Mouse (Mus musculus): ENCODE results near the gene Ctnna3. TPM values are rescaled to one million over a fixed set of nuclear protein-coding genes. Genes with fewer than 3 reads are reported as not detected.

Ctnna3 gene
- polyA plus RNA-seq, 1 experiment from 2014 or later = 1.1 TPM

DNA sequence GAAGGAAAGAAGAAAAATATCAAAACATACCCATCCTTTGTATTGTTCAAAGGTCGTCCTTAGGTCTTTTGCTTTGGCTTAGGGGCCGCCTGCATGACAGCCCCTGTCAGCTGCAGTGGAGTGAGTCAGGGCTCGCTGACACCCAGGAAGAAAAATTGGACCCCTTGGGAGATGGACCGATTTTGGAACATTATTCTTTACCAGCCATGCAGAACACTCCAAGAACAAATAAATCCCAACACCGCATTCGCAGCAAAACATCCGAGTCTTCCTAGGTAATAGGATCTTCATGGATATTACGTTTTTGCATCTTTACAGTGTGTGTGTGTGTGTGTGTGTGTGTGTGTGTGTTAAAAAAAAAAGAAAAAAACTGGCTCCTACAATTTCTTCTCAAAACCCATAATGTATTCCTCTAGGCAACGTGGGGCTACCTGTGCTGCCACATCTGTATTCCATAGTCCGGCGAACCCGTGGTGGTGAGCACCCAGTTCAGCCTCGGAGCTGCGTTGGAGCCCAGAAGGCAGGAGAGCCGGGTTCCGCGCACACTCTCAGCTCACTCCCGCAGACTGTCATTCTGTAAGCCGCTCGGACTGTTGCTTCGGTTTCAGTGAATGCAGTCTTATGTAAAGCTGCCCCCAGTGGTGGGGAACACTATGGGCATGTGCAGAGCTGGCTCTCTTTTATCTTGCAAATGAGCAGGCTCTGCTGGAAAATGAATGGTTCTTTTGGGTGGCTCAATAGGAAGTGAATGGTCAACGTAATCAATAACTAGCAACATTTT, 660.0 kb downstream of the Ctnna3 start, which contains the start of gene Lrrtm3:
TSS of gene Lrrtm3 (minus strand) at position 598 of the 781 bp plus-strand sequence.
- Histone ChIP-seq H3K36me3 (ENCODE audit: control insufficient read depth, insufficient read depth) (no peaks in the 10 kb centered on the region), H3K9me3 (ENCODE audit: control insufficient read depth, low read length) (no peaks in the 10 kb centered on the region), H3K4me2 (ENCODE audit: low read length) (peak within 1 kb of the TSS; percentile 83), H3K4me1 (replicated peaks; ENCODE audit: control insufficient read depth, insufficient read depth, low read length) (peaks cover 35% of the 10 kb centered on the region), H3K27me3 (replicated peaks; ENCODE audit: control insufficient read depth, insufficient read depth, low read length) (0 out of 2 replicates have a peak, but pooled peaks cover 4% of the 10 kb centered on the region), H3K9ac (replicated peaks; ENCODE audit: low read depth, low read length) (peak within 1 kb of the TSS; percentile 65), H3K27ac (ENCODE audit: low read length) (no peak within 1 kb of the TSS), H3K4me3 (replicated peaks; ENCODE audit: low read length) (peak within 1 kb of the TSS; percentile 58)
- under 1% methylated on average over 22 of the region's 22 CpGs for WGBS
- ATAC-seq = peak; percentile 96

GRCm38 (mm10) chr10:64096532-64096931, 666.6 kb downstream of the Ctnna3 start:
- Histone ChIP-seq H3K9me3 (ENCODE audit: control insufficient read depth, low read length) (no peaks in the 10 kb centered on the region), H3K27me3 (replicated peaks; ENCODE audit: control insufficient read depth, insufficient read depth, low read length) (no peaks in the 10 kb centered on the region), H3K9ac (replicated peaks; ENCODE audit: low read depth, low read length) (no peak overlapping the region), H3K4me3 (replicated peaks; ENCODE audit: low read length) (no peak overlapping the region), H3K27ac (ENCODE audit: low read length) (no peak overlapping the region), H3K36me3 (ENCODE audit: control insufficient read depth, insufficient read depth) (no peaks in the 10 kb centered on the region), H3K4me1 (replicated peaks; ENCODE audit: control insufficient read depth, insufficient read depth, low read length) (no peaks in the 10 kb centered on the region), H3K4me2 (ENCODE audit: low read length) (no peak overlapping the region)
- 100% methylated on average over 1 of the region's 1 CpGs for WGBS
- no peak for ATAC-seq

DNA sequence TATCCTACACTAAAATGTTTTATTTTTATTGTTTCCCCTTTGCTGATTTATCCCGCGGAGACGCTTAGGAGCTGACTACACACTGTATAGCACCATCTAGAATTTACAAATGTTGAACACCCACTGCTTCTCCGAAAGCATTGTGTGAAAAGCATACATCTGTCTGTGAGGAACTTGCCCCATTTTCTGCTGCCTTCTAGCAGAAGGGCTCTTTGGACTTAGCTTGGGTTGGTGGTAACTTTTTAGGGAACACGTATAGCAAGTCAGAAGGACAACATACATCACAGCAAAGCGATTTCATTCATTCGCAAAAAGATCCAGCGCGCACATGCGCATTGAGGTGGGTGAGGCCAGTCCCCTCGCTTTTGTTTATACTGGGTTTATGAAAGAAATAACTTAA, 685.3 kb downstream of the Ctnna3 start:
- WGBS = 96% methylated on average over 11 of the region's 11 CpGs
- Histone ChIP-seq H3K27ac (ENCODE audit: low read length) (no peak overlapping the region), H3K9me3 (ENCODE audit: control insufficient read depth, low read length) (no peaks in the 10 kb centered on the region), H3K4me3 (replicated peaks; ENCODE audit: low read length) (no peak overlapping the region), H3K4me1 (replicated peaks; ENCODE audit: control insufficient read depth, insufficient read depth, low read length) (peaks cover 3% of the 10 kb centered on the region), H3K27me3 (replicated peaks; ENCODE audit: control insufficient read depth, insufficient read depth, low read length) (no peaks in the 10 kb centered on the region), H3K9ac (replicated peaks; ENCODE audit: low read depth, low read length) (no peak overlapping the region), H3K4me2 (ENCODE audit: low read length) (no peak overlapping the region), H3K36me3 (ENCODE audit: control insufficient read depth, insufficient read depth) (no peaks in the 10 kb centered on the region)
- ATAC-seq = no peak

DNA sequence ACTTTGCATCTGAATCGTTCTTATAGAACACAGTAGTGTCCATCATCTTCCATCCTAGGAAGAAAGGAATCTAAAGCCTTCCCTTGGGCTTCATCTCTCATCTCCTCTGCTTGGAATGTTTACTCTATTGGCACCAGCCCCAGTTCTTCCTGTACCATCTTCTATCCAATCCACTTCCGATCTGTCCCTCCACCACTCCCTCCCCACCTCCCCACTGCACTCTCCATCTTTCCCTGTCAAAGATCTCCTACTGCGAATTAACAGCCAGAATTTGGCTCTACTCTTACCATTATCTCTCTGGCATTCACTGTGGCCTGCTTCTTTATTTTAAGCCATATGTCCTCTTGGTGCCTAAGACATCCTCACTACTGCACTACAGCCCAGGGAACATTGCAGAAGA, 688.9 kb downstream of the Ctnna3 start:
- no peak overlapping the region for H3K27ac ChIP-seq (ENCODE audit: low read length)
- H3K9ac ChIP-seq (replicated peaks; ENCODE audit: low read depth, low read length) = no peak overlapping the region
- H3K4me2 ChIP-seq (ENCODE audit: low read length) = no peak overlapping the region
- no peak for ATAC-seq
- H3K27me3 ChIP-seq (replicated peaks; ENCODE audit: control insufficient read depth, insufficient read depth, low read length) = no peaks in the 10 kb centered on the region
- H3K36me3 ChIP-seq (ENCODE audit: control insufficient read depth, insufficient read depth) = no peaks in the 10 kb centered on the region
- H3K4me3 ChIP-seq (replicated peaks; ENCODE audit: low read length) = no peak overlapping the region
- no peaks in the 10 kb centered on the region for H3K9me3 ChIP-seq (ENCODE audit: control insufficient read depth, low read length)
- H3K4me1 ChIP-seq (replicated peaks; ENCODE audit: control insufficient read depth, insufficient read depth, low read length) = peaks cover 3% of the 10 kb centered on the region
- 84% methylated on average over 3 of the region's 3 CpGs for WGBS

- H3K4me3 ChIP-seq (replicated peaks; ENCODE audit: low read length) = no peak overlapping the region
Measured at GRCm38 (mm10) chr10:64130397-64131150, 700.7 kb downstream of the Ctnna3 start.

GRCm38 (mm10) chr10:64133461-64133860, 703.6 kb downstream of the Ctnna3 start:
- Histone ChIP-seq H3K27ac (ENCODE audit: low read length) (no peak overlapping the region), H3K36me3 (ENCODE audit: control insufficient read depth, insufficient read depth) (no peaks in the 10 kb centered on the region), H3K9me3 (ENCODE audit: control insufficient read depth, low read length) (no peaks in the 10 kb centered on the region), H3K4me3 (replicated peaks; ENCODE audit: low read length) (no peak overlapping the region), H3K27me3 (replicated peaks; ENCODE audit: control insufficient read depth, insufficient read depth, low read length) (no peaks in the 10 kb centered on the region), H3K4me1 (replicated peaks; ENCODE audit: control insufficient read depth, insufficient read depth, low read length) (peaks cover 7% of the 10 kb centered on the region), H3K4me2 (ENCODE audit: low read length) (no peak overlapping the region), H3K9ac (replicated peaks; ENCODE audit: low read depth, low read length) (no peak overlapping the region)
- 88% methylated on average over 3 of the region's 3 CpGs for WGBS
- ATAC-seq = no peak

More at GRCm38 (mm10) chr10:64130397-64131150, 700.7 kb downstream of the Ctnna3 start:
- peak; percentile 89 for ATAC-seq
- 36% methylated on average over 15 of the region's 15 CpGs for WGBS
- no peak overlapping the region for H3K4me2 ChIP-seq (ENCODE audit: low read length)
- no peaks in the 10 kb centered on the region for H3K36me3 ChIP-seq (ENCODE audit: control insufficient read depth, insufficient read depth)
- H3K27me3 ChIP-seq (replicated peaks; ENCODE audit: control insufficient read depth, insufficient read depth, low read length) = no peaks in the 10 kb centered on the region
- no peak overlapping the region for H3K27ac ChIP-seq (ENCODE audit: low read length)
- H3K9me3 ChIP-seq (ENCODE audit: control insufficient read depth, low read length) = no peaks in the 10 kb centered on the region
- no peak overlapping the region for H3K9ac ChIP-seq (replicated peaks; ENCODE audit: low read depth, low read length)
- peaks cover 6% of the 10 kb centered on the region for H3K4me1 ChIP-seq (replicated peaks; ENCODE audit: control insufficient read depth, insufficient read depth, low read length)

GRCm38 (mm10) chr10:64135481-64135880, 705.6 kb downstream of the Ctnna3 start:
- no peak for ATAC-seq
- H3K4me1 ChIP-seq (replicated peaks; ENCODE audit: control insufficient read depth, insufficient read depth, low read length) = peaks cover 3% of the 10 kb centered on the region; the same call in 1 of the 2 replicates
- no peak overlapping the region for H3K4me3 ChIP-seq (replicated peaks; ENCODE audit: low read length)
- no peak overlapping the region for H3K9ac ChIP-seq (replicated peaks; ENCODE audit: low read depth, low read length)
- H3K9me3 ChIP-seq (ENCODE audit: control insufficient read depth, low read length) = no peaks in the 10 kb centered on the region
- H3K4me2 ChIP-seq (ENCODE audit: low read length) = no peak overlapping the region
- 11% methylated on average over 7 of the region's 7 CpGs for WGBS
- no peaks in the 10 kb centered on the region for H3K36me3 ChIP-seq (ENCODE audit: control insufficient read depth, insufficient read depth)
- H3K27me3 ChIP-seq (replicated peaks; ENCODE audit: control insufficient read depth, insufficient read depth, low read length) = no peaks in the 10 kb centered on the region
- no peak overlapping the region for H3K27ac ChIP-seq (ENCODE audit: low read length)

GRCm38 (mm10) chr10:64146511-64146910, 716.6 kb downstream of the Ctnna3 start:
- Histone ChIP-seq H3K27ac (ENCODE audit: low read length) (no peak overlapping the region), H3K36me3 (ENCODE audit: control insufficient read depth, insufficient read depth) (no peaks in the 10 kb centered on the region), H3K27me3 (replicated peaks; ENCODE audit: control insufficient read depth, insufficient read depth, low read length) (no peaks in the 10 kb centered on the region), H3K4me3 (replicated peaks; ENCODE audit: low read length) (no peak overlapping the region), H3K9ac (replicated peaks; ENCODE audit: low read depth, low read length) (no peak overlapping the region), H3K4me1 (replicated peaks; ENCODE audit: control insufficient read depth, insufficient read depth, low read length) (peaks cover 6% of the 10 kb centered on the region; the same call in 1 of the 2 replicates), H3K9me3 (ENCODE audit: control insufficient read depth, low read length) (no peaks in the 10 kb centered on the region), H3K4me2 (ENCODE audit: low read length) (no peak overlapping the region)
- no peak for ATAC-seq
- 44% methylated on average over 3 of the region's 3 CpGs for WGBS

- WGBS = 94% methylated on average over 13 of the region's 13 CpGs
- Histone ChIP-seq H3K4me1 (replicated peaks; ENCODE audit: control insufficient read depth, insufficient read depth, low read length) (no peaks in the 10 kb centered on the region), H3K36me3 (ENCODE audit: control insufficient read depth, insufficient read depth) (no peaks in the 10 kb centered on the region), H3K9me3 (ENCODE audit: control insufficient read depth, low read length) (no peaks in the 10 kb centered on the region), H3K27ac (ENCODE audit: low read length) (no peak overlapping the region), H3K9ac (replicated peaks; ENCODE audit: low read depth, low read length) (no peak overlapping the region), H3K4me3 (replicated peaks; ENCODE audit: low read length) (no peak overlapping the region), H3K4me2 (ENCODE audit: low read length) (no peak overlapping the region), H3K27me3 (replicated peaks; ENCODE audit: control insufficient read depth, insufficient read depth, low read length) (no peaks in the 10 kb centered on the region)
- ATAC-seq = no peak
Measured at GRCm38 (mm10) chr10:64181696-64182095, 751.8 kb downstream of the Ctnna3 start.
